Mouse (Mus musculus) forebrain, embryonic 13.5 days (tissue): ENCODE measurements around the gene A930004D18Rik. TPM values are rescaled to one million over a fixed set of nuclear protein-coding genes. Genes with fewer than 3 reads are reported as not detected.

ENCODE experiments used
- ATAC-seq: fragments of 200-750 bp; cut with Nextera tagmentation; 2 replicates; pipeline ENCODE4 v1.8.0; 2017
- H3K27ac ChIP-seq: fragments of 300-500 bp; sonication (generic); 2 replicates; pipeline ENCODE4 v1.5.1; 2015; ENCODE audit warnings: inconsistent platforms, mild to moderate bottlenecking, moderate library complexity
- H3K27me3 ChIP-seq: fragments of 300-500 bp; sonication (generic); 2 replicates; pipeline ENCODE4 v1.6.1; 2015; ENCODE audit warnings: mild to moderate bottlenecking, inconsistent platforms
- H3K36me3 ChIP-seq: fragments of 300-500 bp; sonication (generic); 2 replicates; pipeline ENCODE4 v1.6.1; 2015; ENCODE audit warnings: mild to moderate bottlenecking, inconsistent platforms; ENCODE audit not compliant: poor library complexity, severe bottlenecking
- H3K4me1 ChIP-seq: fragments of 300-500 bp; sonication (generic); 2 replicates; pipeline ENCODE4 v1.6.1; 2015; ENCODE audit warnings: inconsistent platforms
- H3K4me2 ChIP-seq: fragments of 300-500 bp; sonication (generic); 2 replicates; pipeline ENCODE4 v1.6.1; 2015; ENCODE audit warnings: inconsistent platforms, mild to moderate bottlenecking, moderate library complexity
- H3K4me3 ChIP-seq: fragments of 300-500 bp; sonication (generic); 2 replicates; pipeline ENCODE4 v1.5.1; 2015; ENCODE audit warnings: mild to moderate bottlenecking, inconsistent platforms
- H3K9ac ChIP-seq: fragments of 300-500 bp; sonication (generic); 2 replicates; pipeline ENCODE4 v1.6.1; 2015; ENCODE audit warnings: mild to moderate bottlenecking, inconsistent platforms
- H3K9me3 ChIP-seq: fragments of 300-500 bp; sonication (generic); replicated peaks from 2 replicates; pipeline ENCODE4 v1.6.1; 2016; ENCODE audit warnings: inconsistent platforms
- WGBS: fragments of 180-500 bp; shearing (Covaris S2); methylation state at CpG from one replicate; pipeline ENCODE4 v1.1.7; 2015; 5-methylcytosine and 5-hydroxymethylcytosine counted together
- polyA plus RNA-seq: library from polyadenylated mRNA; unstranded; fragments of >200 nt; fragmentation: Nextera tagmentation; extraction: Ambion mirVana; gene quantifications from 2 replicates; pipeline ENCODE4 v1.2.1, GENCODE M21; 2015

Gene A930004D18Rik
- polyA plus RNA-seq, 1 experiment from 2014 or later = 20.3 TPM

DNA sequence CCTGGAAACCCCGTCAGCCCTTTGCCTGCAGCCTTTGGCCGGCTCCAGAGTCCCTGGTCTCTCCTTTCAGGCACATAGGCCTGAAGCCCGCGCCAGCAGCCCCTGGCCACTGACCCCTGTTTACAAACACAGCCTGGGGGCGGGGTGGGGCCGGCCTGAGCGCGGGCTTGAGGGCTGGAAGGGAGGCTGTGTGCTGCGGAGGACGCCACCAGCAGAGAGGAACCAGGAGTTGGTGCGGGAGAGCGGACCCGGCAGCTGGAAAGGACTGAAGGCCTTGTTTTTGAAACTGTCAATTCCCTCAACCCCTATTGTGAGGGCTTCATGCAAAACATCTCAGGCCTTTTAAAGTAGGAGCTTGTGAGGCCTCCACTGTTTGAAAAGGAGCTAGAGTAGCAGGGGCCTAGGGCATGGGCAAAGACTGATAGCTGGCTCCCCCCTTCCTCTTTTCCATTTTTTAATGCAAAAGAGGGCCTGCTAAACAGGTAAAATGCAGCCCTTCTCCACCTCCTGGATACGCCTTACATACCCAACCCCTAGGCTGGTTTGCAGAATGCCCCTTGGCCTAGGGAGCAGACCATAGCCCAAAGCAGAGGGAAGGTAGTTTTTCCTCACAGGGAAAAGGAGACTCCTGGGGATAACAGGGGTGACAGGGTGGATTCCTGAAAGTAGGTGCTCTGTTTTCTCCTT lies 3.8 kb upstream of the A930004D18Rik start:
- peak; percentile 85 for ATAC-seq
- Histone ChIP-seq H3K9me3 (no peaks in the 10 kb centered on the region), H3K36me3 (no peaks in the 10 kb centered on the region), H3K4me3 (peak overlapping the region; percentile 95), H3K4me2 (peak overlapping the region; percentile 87), H3K27ac (peak overlapping the region; percentile 98), H3K9ac (peak overlapping the region; percentile 88), H3K4me1 (peaks cover 71% of the 10 kb centered on the region), H3K27me3 (no peaks in the 10 kb centered on the region)
- 1% methylated on average over 14 of the region's 14 CpGs for WGBS

DNA sequence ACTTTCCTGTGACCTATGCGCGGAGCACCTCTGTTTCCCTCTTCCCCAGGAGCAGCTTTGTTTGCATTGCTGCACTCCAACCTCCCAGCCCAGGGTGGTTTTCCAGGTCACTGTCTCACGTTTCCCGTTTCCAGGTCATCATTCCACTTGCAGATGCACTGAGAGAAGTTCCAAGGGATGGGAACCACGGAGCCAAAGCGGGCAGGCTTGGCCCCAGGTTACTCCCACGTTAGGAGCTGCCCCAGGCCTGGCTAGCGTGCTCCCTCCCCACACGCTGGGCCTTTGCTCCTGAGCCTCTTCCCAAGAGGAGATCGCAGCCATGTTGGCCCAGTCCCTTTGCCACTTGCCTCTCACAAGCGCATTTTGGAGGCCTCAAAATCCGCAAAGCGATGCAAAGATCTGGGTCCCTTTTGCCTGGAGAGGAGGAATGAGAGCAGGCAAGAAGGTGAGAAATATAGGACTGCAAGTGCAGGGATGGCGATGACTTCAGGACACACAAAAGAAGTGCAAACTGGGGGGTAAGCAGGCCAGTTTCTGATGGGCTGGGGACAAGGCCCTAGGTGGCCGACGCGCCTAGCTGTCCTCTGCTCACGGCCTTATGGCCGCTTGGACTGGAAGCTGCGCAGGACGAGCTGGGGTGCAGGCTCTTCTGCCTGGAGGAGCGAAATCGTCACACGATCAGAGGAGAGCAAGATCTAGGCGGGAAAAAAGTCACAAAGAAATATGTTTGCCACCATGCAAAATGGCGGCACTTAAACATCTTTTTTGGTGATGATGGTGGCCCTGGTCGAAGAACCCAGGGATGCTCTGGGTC lies 3.0 kb upstream of the A930004D18Rik start:
- ATAC-seq = peak; percentile 31
- Histone ChIP-seq H3K4me1 (peaks cover 71% of the 10 kb centered on the region), H3K27me3 (no peaks in the 10 kb centered on the region), H3K36me3 (no peaks in the 10 kb centered on the region), H3K9me3 (no peaks in the 10 kb centered on the region), H3K27ac (peak overlapping the region; percentile 98), H3K4me3 (peak overlapping the region; percentile 95), H3K9ac (peak overlapping the region; percentile 88), H3K4me2 (peak overlapping the region; percentile 87)
- WGBS = 5% methylated on average over 27 of the region's 27 CpGs

DNA sequence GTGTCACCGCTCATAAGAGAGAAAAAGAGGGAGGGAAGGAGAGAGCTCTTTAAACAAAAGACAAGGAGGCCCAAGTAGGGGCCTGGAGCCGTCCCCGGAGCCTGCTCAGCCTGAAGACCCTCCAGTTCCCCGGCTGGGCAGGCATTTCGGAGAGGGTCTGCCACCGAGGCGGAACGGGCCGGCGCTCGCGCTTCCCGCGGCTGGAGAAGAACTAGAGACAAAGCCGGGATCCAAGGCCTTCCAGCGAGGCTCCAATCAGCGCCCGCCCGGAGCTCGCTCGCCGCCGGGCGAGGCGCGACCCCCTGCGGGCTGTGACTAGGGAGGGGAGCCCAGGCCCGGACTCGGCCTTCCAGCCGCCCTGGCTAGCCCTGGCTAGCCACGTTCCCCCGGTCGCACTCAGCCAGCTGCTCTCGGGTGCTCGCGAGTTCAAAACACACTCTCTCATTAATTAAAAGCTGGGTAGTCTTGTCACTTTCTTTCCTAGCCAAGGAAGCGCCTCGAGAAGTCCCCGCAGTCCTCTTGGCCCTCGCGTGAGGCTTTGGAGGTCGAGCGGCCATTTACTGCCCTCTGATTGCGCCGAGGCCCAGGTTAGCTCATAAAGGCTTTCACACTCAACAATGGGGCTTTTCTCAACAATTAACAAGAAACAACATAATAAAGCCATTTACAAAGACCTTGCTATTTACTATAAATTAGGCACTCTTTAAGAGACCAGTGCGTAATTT lies 2.2 kb upstream of the A930004D18Rik start:
- H3K4me1 ChIP-seq = peaks cover 71% of the 10 kb centered on the region
- H3K27ac ChIP-seq = peak overlapping the region; percentile 98
- peak; percentile 39 for ATAC-seq
- peak overlapping the region; percentile 87 for H3K4me2 ChIP-seq
- no peaks in the 10 kb centered on the region for H3K27me3 ChIP-seq
- no peaks in the 10 kb centered on the region for H3K9me3 ChIP-seq
- peak overlapping the region; percentile 95 for H3K4me3 ChIP-seq
- H3K36me3 ChIP-seq = no peaks in the 10 kb centered on the region
- under 1% methylated on average over 46 of the region's 46 CpGs for WGBS
- peak overlapping the region; percentile 88 for H3K9ac ChIP-seq

DNA sequence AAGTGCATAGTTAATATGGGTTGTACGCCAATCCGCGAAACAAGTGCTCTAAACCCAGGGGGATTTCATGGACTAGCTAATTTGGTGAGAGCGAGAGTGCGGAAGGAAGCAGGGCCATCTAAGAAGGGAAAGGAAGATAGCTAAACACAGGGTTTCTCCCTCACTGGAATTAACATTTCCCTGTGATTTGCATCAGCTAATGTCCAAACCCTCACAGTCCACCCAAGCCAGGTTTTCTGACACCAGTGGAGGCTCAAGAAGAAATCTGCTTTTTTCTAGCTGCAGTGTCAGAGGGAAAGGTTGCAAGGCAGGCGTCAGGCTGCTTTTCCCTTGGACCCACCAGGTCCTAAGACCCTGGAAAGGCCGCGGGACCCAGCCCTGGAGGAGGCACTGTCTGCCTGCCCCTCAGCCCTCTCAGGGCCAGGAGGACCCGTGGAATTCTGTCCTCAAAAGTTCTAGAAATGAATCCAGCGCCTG lies 1.4 kb upstream of the A930004D18Rik start:
- H3K4me2 ChIP-seq = peak overlapping the region; percentile 87
- H3K36me3 ChIP-seq = no peaks in the 10 kb centered on the region
- H3K9ac ChIP-seq = peak overlapping the region; percentile 88
- WGBS = 15% methylated on average over 10 of the region's 10 CpGs
- H3K27ac ChIP-seq = peak overlapping the region; percentile 48; the same call in 1 of the 2 replicates
- H3K4me3 ChIP-seq = peak overlapping the region; percentile 95
- ATAC-seq = no peak
- H3K9me3 ChIP-seq = no peaks in the 10 kb centered on the region
- H3K4me1 ChIP-seq = peaks cover 71% of the 10 kb centered on the region
- no peaks in the 10 kb centered on the region for H3K27me3 ChIP-seq

DNA sequence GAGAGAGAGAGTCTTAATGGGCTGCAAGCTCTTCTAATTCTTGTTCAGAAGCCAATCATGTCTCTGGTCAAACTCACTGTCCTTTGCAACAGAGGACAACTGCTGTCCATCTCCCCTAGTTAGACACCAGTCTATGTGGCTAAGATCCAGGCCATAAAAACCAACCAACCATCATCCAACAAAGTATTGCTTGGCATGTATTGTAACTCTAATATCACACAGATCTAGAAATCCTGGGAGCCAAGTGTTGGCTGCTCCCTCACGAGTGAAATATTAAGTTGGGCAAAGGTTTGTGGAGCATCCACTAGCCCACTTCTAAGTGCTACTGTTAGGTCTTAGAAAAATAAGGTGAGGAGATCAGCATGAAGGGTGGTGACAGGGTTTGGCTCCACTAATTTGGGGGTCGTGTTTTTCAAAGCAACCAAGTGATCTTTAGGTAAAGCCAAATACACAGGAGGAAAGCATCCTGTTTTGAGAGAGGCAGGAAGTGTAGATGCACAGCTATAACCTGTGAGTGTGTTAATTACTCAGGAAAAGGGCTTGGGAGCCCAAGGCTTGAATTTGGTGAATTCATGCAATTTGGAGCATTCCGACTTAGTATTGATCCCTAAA lies 710 bp upstream of the A930004D18Rik start:
- WGBS = 51% methylated on average over 3 of the region's 3 CpGs
- Histone ChIP-seq H3K36me3 (no peaks in the 10 kb centered on the region), H3K9ac (peak overlapping the region; percentile 88; the same call in 1 of the 2 replicates), H3K27me3 (no peaks in the 10 kb centered on the region), H3K4me2 (peak overlapping the region; percentile 87), H3K4me3 (0 out of 2 replicates have a peak overlapping the region, but pooled peaks have one; percentile 95), H3K9me3 (no peaks in the 10 kb centered on the region), H3K4me1 (peaks cover 73% of the 10 kb centered on the region), H3K27ac (no peak overlapping the region)
- ATAC-seq = no peak

DNA sequence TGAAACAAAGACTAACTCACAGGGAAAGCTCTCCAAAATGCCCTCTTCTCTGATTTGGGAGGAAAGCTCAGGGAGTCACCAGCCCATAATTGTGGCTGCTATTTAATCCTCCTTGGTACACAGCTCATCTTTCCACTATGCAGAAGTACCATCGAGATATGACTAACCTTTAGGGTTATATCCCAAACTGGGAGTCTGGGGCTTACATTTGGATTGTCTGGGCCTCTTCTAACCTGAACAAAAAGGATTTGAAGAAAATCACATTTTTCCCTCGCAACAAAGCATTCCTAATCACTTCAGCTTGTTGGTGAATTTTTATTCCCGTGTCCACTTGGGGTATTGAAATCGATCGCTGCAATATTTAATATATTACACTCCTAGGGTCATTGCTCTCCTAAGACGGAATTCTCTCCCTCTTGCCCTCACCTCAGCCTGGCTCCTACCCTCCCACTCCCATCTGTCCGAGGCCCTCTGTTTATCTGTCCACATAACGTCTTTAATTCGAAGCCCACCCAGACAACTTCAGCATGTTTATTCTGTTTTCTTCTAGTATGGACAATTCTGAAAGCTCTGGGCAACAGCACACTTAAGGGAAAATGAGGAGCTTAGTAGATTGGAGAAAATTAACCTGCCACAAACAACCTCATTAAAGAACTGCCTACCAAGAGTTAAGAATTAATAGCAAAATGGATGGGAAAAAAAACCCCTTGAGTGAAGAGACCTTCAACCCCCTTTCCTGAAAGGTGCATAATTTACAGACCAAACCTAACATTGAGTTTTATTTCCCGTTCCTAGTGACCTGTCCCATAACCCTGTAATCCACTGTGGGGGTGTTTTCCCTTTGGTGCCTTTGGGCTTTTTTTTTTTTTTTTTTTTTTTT lies 2.9 kb downstream of the A930004D18Rik start:
- Histone ChIP-seq H3K9ac (peak overlapping the region; percentile 87; the same call in 1 of the 2 replicates), H3K4me1 (peaks cover 72% of the 10 kb centered on the region), H3K36me3 (no peaks in the 10 kb centered on the region), H3K9me3 (no peaks in the 10 kb centered on the region), H3K27me3 (no peaks in the 10 kb centered on the region), H3K4me2 (peak overlapping the region; percentile 93), H3K4me3 (no peak overlapping the region), H3K27ac (no peak overlapping the region)
- no peak for ATAC-seq
- WGBS = 28% methylated on average over 10 of the region's 10 CpGs

DNA sequence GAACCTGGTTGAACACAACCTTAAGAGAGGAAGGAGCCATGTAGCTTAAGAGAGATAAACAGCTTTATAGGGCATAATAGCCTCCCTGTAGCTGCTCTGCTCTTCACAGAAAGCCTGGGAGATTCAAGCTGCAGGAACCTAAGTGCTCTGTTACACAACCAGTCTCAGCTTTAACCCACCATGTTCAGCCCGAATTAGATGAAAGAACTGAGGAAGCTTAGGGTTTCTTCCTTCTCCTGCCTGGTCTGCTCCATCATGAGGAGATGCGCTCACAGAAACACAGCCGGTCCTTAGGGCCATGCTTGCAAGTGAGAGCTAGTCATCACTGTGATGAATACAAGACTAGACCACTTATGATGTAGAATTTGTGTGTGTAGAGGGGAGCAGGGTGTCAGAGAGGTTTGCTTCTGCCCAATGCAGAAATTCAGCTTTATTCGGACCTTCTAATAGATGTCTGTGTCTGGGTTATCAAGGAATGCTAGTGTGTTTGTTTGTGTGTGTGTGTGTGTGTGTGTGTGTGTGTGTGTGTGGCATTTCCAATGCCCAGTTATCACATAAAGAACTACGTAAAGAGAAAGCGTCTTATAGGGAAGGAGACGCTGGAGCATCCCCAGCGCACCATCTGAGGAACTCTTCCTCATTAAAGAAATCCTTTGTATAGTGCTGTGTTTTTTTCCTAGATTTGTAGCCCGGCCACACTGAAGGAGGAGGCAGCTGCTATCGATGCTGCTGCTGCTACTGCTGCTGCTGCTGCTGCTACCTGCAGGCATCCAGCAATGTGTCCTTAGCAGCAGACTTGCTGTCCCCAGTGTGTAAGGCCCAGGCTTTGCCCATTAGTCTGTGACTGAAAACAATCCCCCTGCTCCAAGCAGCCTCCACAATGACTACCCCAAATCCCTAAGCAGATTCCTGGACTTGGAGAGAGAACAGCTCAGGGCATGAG lies 4.1 kb downstream of the A930004D18Rik start:
- Histone ChIP-seq H3K27me3 (no peaks in the 10 kb centered on the region), H3K9me3 (no peaks in the 10 kb centered on the region), H3K27ac (peak overlapping the region; percentile 28; the same call in 1 of the 2 replicates), H3K4me3 (peak overlapping the region; percentile 44; the same call in 1 of the 2 replicates), H3K4me1 (peaks cover 65% of the 10 kb centered on the region), H3K9ac (peak overlapping the region; percentile 87), H3K36me3 (no peaks in the 10 kb centered on the region), H3K4me2 (peak overlapping the region; percentile 93)
- peak; percentile 9; the same call in 1 of the 2 replicates for ATAC-seq
- 20% methylated on average over 10 of the region's 10 CpGs for WGBS

DNA sequence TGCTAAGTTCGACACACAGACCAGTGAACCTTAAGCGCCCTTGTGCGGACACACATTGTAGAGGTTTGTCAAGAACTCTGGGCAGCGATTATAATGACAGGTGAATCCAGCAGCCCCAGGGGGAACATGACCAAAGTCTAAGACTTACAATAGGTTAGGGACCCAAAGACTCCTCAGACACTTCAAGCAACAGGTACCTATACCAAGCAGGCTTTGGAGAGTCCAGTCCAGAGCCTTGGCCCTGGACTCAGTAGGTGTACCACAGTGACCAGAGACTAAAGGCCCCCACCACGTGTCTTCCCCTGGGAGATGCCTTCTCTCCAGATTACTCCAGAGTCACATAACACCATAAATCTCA lies 5.0 kb downstream of the A930004D18Rik start:
- peaks cover 56% of the 10 kb centered on the region for H3K4me1 ChIP-seq
- H3K36me3 ChIP-seq = no peaks in the 10 kb centered on the region
- peak overlapping the region; percentile 93 for H3K4me2 ChIP-seq
- no peaks in the 10 kb centered on the region for H3K27me3 ChIP-seq
- peak overlapping the region; percentile 87 for H3K9ac ChIP-seq
- 27% methylated on average over 5 of the region's 5 CpGs for WGBS
- H3K27ac ChIP-seq = no peak overlapping the region
- H3K9me3 ChIP-seq = no peaks in the 10 kb centered on the region
- H3K4me3 ChIP-seq = peak overlapping the region; percentile 44; the same call in 1 of the 2 replicates
- ATAC-seq = no peak

DNA sequence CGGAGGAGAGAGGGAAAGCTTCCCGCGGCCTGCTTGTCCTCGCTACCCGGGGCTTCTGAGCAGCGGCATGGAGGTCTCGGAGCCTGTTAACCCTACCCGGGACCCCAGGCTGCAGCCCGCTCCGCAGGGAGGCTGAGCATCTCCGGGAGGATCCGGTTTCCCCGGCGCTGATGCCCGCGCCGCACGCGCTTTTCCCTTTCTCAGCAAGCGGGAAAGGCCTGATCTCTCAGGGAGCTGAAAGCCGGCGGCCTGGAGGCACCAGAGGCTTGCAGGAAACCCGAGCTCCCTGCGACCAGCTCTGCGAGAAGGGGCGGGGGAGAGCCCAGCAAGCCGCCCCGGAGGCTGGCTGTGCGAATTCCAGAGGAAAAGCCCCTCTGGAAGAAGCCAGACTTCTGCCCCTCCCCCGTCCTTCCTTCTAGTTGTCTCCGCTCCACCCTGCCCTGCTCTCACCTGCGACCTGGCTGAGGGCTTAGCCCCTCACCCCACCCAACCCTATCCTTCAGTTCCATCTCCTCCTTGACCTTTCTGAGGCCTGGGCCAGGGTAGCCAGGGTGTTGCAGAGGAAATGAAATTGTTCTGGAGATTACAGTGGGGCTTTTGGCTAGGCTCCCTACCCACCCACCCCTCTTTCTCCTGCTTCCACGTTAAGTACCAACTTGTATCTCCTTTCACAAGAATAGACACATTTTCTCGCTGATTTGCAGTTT lies 5.6 kb downstream of the A930004D18Rik start:
- WGBS = 1% methylated on average over 32 of the region's 34 CpGs
- Histone ChIP-seq H3K4me3 (peak overlapping the region; percentile 44), H3K4me1 (peaks cover 58% of the 10 kb centered on the region)

More for the DNA sequence above, 5.6 kb downstream of the A930004D18Rik start:
- Histone ChIP-seq H3K9me3 (no peaks in the 10 kb centered on the region), H3K4me2 (peak overlapping the region; percentile 93), H3K27ac (peak overlapping the region; percentile 46), H3K9ac (peak overlapping the region; percentile 87), H3K27me3 (no peaks in the 10 kb centered on the region), H3K36me3 (no peaks in the 10 kb centered on the region)
- no peak for ATAC-seq
